Mouse (Mus musculus) frontal cortex, adult 2 months (tissue): Measurements from ENCODE around the gene Arid3c. TPM values are rescaled to one million over a fixed set of nuclear protein-coding genes. Genes with fewer than 3 reads are reported as not detected.
A peak's percentile ranks its signal among the peaks of the same experiment; 100 is the strongest.
"Not testable (repeated sequence)": the region's sequence is repeated elsewhere in the genome, so short reads cannot be mapped to it uniquely, and the experiment has no call there.

Experiments
- DNase-seq, 2 experiments: peaks; one replicate each; pipeline ENCODE4 v3.0.0; 2022; ENCODE audit warnings: low spot score in 1 of 2; ENCODE audit errors: extremely low spot score in 1 of 2
- polyA plus RNA-seq: library from polyadenylated mRNA; depleted of rRNA; stranded (reverse); fragments of >200 nt; gene quantifications from 2 replicates; pipeline ENCODE4 v1.2.3, GENCODE M21; 2012; rRNA removed

The Arid3c gene
- 0.12 and 0.17 TPM in 2 replicates for polyA plus RNA-seq

GRCm38 (mm10) chr4:41731052-41731765, at the start of gene Arid3c:
Arid3c (minus strand) TSS chr4:41731142.
- DNase-seq = no peak

- not testable (repeated sequence) for DNase-seq
Measured at GRCm38 (mm10) chr4:41775840-41776239, 44.9 kb upstream of the Arid3c start.

- not testable (repeated sequence) for DNase-seq
Measured at GRCm38 (mm10) chr4:41774506-41774905, 43.6 kb upstream of the Arid3c start.

GRCm38 (mm10) chr4:41774002-41774401, 43.1 kb upstream of the Arid3c start, which contains the start of gene Ccl27a:
Ccl27a (minus strand) TSS chr4:41774247.
- DNase-seq = peak; percentile 81 to 88

GRCm38 (mm10) chr4:41773502-41773901, 42.6 kb upstream of the Arid3c start:
- DNase-seq = not testable (repeated sequence)

GRCm38 (mm10) chr4:41772946-41773345, 42.0 kb upstream of the Arid3c start:
- not testable (repeated sequence) for DNase-seq

GRCm38 (mm10) chr4:41767301-41767700, 36.4 kb upstream of the Arid3c start:
- not testable (repeated sequence) for DNase-seq

GRCm38 (mm10) chr4:41763176-41763575, 32.2 kb upstream of the Arid3c start:
- DNase-seq = not testable (repeated sequence)

- DNase-seq = not testable (repeated sequence)
Measured at GRCm38 (mm10) chr4:41762688-41763114, 31.8 kb upstream of the Arid3c start.

- no peak for DNase-seq
Measured at GRCm38 (mm10) chr4:41762099-41762687, 31.3 kb upstream of the Arid3c start.

- no peak for DNase-seq
Measured at GRCm38 (mm10) chr4:41761680-41762079, 30.7 kb upstream of the Arid3c start.

- no peak for DNase-seq
Measured at GRCm38 (mm10) chr4:41760911-41761310, 30.0 kb upstream of the Arid3c start.

- peak in 1 of 2 experiments; percentile 63 for DNase-seq
Measured at GRCm38 (mm10) chr4:41760288-41760721, 29.4 kb upstream of the Arid3c start.

GRCm38 (mm10) chr4:41759656-41760287, 28.8 kb upstream of the Arid3c start:
- no peak for DNase-seq

- no peak for DNase-seq
Measured at GRCm38 (mm10) chr4:41759206-41759605, 28.3 kb upstream of the Arid3c start.

- DNase-seq = no peak
Measured at GRCm38 (mm10) chr4:41758701-41759100, 27.8 kb upstream of the Arid3c start.

GRCm38 (mm10) chr4:41758021-41758420, 27.1 kb upstream of the Arid3c start:
- DNase-seq = no peak

- no peak for DNase-seq
Measured at GRCm38 (mm10) chr4:41757321-41757720, 26.4 kb upstream of the Arid3c start.

GRCm38 (mm10) chr4:41756440-41756839, 25.5 kb upstream of the Arid3c start:
- no peak for DNase-seq

- peak; percentile 60 to 87 for DNase-seq
Measured at GRCm38 (mm10) chr4:41755338-41756305, 24.7 kb upstream of the Arid3c start, which contains the start of gene Sigmar1. Sigmar1 (minus strand) TSS chr4:41756157.
